Mouse (Mus musculus): ENCODE measurements at regions not wholly inside any gene's neighbourhood (a gene's known extent, or its start where the extent isn't known, plus 50 kb on each side); places are given as distances from the start of the nearest gene placed in this dataset.

GRCm38 (mm10) chr10:16014806-16015205 is 1296.8 kb upstream of the Gje1 start:
- no peaks in the 10 kb centered on the region for H3K4me1 ChIP-seq
- no peak overlapping the region for H3K9ac ChIP-seq (replicated peaks)
- no peaks in the 10 kb centered on the region for H3K36me3 ChIP-seq
- no peak overlapping the region for H3K4me2 ChIP-seq (replicated peaks)
- no peak overlapping the region for H3K4me3 ChIP-seq
- no peaks in the 10 kb centered on the region for H3K9me3 ChIP-seq
- WGBS: 91% methylated on average over 1 of the region's 1 CpGs
- H3K27me3 ChIP-seq: no peaks in the 10 kb centered on the region
- ATAC-seq (replicated peaks): no peak
- H3K27ac ChIP-seq (replicated peaks): no peak overlapping the region

- Histone ChIP-seq H3K4me3 (no peak overlapping the region), H3K4me2 (replicated peaks) (no peak overlapping the region), H3K9ac (replicated peaks) (no peak overlapping the region), H3K4me1 (no peaks in the 10 kb centered on the region), H3K27ac (replicated peaks) (no peak overlapping the region), H3K9me3 (no peaks in the 10 kb centered on the region), H3K27me3 (no peaks in the 10 kb centered on the region), H3K36me3 (no peaks in the 10 kb centered on the region)
- ATAC-seq (replicated peaks): no peak
- WGBS: 90% methylated on average over 2 of the region's 2 CpGs
Observed at GRCm38 (mm10) chr10:16001246-16001645, 1283.2 kb upstream of the Gje1 start.

GRCm38 (mm10) chr10:15993275-15993674 is 1275.3 kb upstream of the Gje1 start:
- ATAC-seq (replicated peaks): no peak
- no peaks in the 10 kb centered on the region for H3K36me3 ChIP-seq
- no peak overlapping the region for H3K4me2 ChIP-seq (replicated peaks)
- no peaks in the 10 kb centered on the region for H3K9me3 ChIP-seq
- no peak overlapping the region for H3K27ac ChIP-seq (replicated peaks)
- no peaks in the 10 kb centered on the region for H3K4me1 ChIP-seq
- no peak overlapping the region for H3K4me3 ChIP-seq
- no peak overlapping the region for H3K9ac ChIP-seq (replicated peaks)
- 90% methylated on average over 2 of the region's 2 CpGs for WGBS
- no peaks in the 10 kb centered on the region for H3K27me3 ChIP-seq
